Mouse (Mus musculus) limb, embryonic 11.5 days (tissue): ENCODE data around the gene Tmem108. TPM values are rescaled to one million over a fixed set of nuclear protein-coding genes. Genes with fewer than 3 reads are reported as not detected.

Source experiments
- ATAC-seq: fragments of 200-750 bp; cut with Nextera tagmentation; 2 replicates; pipeline ENCODE4 v1.8.0; 2017; ENCODE audit warnings: low read depth; ENCODE audit not compliant: insufficient number of reproducible peaks, low FRiP score, low TSS enrichment
- DNase-seq: peaks from one replicate; pipeline ENCODE4 v3.0.0-alpha.2; 2015; ENCODE audit warnings: low spot score
- H3K27ac ChIP-seq: fragments of 300-500 bp; sonication (generic); replicated peaks from 2 replicates; pipeline ENCODE4 v1.5.1; 2014; ENCODE audit warnings: low read depth, mild to moderate bottlenecking, low read length
- H3K27me3 ChIP-seq: fragments of 300-500 bp; sonication (generic); 2 replicates; pipeline ENCODE4 v1.6.1; 2014; ENCODE audit warnings: mild to moderate bottlenecking, low read length, mixed read lengths; ENCODE audit not compliant: control insufficient read depth, insufficient read depth
- H3K36me3 ChIP-seq: fragments of 300-500 bp; sonication (generic); 2 replicates; pipeline ENCODE4 v1.6.1; 2014; ENCODE audit warnings: mild to moderate bottlenecking, low read length, moderate library complexity, mixed read lengths; ENCODE audit not compliant: control insufficient read depth, insufficient read depth
- H3K4me1 ChIP-seq: fragments of 300-500 bp; sonication (generic); 2 replicates; pipeline ENCODE4 v1.6.1; 2014; ENCODE audit warnings: low read length, mixed read lengths; ENCODE audit not compliant: control insufficient read depth, insufficient read depth
- H3K4me2 ChIP-seq: fragments of 300-500 bp; sonication (generic); 2 replicates; pipeline ENCODE4 v1.6.1; 2014; ENCODE audit warnings: low read depth, mild to moderate bottlenecking, moderate library complexity; ENCODE audit not compliant: severe bottlenecking
- H3K4me3 ChIP-seq: fragments of 300-500 bp; sonication (generic); 2 replicates; pipeline ENCODE4 v1.5.1; 2014; ENCODE audit warnings: low read depth, low read length
- H3K9ac ChIP-seq: fragments of 300-500 bp; sonication (generic); 2 replicates; pipeline ENCODE4 v1.6.1; 2014; ENCODE audit warnings: mild to moderate bottlenecking, low read length
- H3K9me3 ChIP-seq: fragments of 300-500 bp; sonication (generic); 2 replicates; pipeline ENCODE4 v1.6.1; 2016; ENCODE audit warnings: low read length; ENCODE audit not compliant: control insufficient read depth
- WGBS: fragments of 180-500 bp; shearing (Covaris S2); extraction: QIAGEN DNeasy Blood & Tissue Kit; methylation state at CpG from one replicate; pipeline ENCODE4 v1.1.7; 2014; 5-methylcytosine and 5-hydroxymethylcytosine counted together
- polyA plus RNA-seq: library from polyadenylated mRNA; unstranded; fragments of >200 nt; fragmentation: Nextera tagmentation; extraction: Ambion mirVana; gene quantifications from 2 replicates; pipeline ENCODE4 v1.2.1, GENCODE M21; 2014

Gene Tmem108
- polyA plus RNA-seq, 1 experiment from 2014 or later, result 11.9 TPM

GRCm38 (mm10) chr9:103580621-103581020 lies 181.0 kb downstream of the Tmem108 start:
- H3K4me3 ChIP-seq, result no peak overlapping the region
- no peak overlapping the region for H3K9ac ChIP-seq
- no peak overlapping the region for H3K27ac ChIP-seq
- H3K4me2 ChIP-seq, result no peak overlapping the region
- DNase-seq, result no peak
- no peaks in the 10 kb centered on the region for H3K9me3 ChIP-seq
- H3K36me3 ChIP-seq, result no peaks in the 10 kb centered on the region
- H3K27me3 ChIP-seq, result no peaks in the 10 kb centered on the region
- H3K4me1 ChIP-seq, result no peaks in the 10 kb centered on the region
- no peak for ATAC-seq
- WGBS, result 96% methylated on average over 6 of the region's 6 CpGs

DNA sequence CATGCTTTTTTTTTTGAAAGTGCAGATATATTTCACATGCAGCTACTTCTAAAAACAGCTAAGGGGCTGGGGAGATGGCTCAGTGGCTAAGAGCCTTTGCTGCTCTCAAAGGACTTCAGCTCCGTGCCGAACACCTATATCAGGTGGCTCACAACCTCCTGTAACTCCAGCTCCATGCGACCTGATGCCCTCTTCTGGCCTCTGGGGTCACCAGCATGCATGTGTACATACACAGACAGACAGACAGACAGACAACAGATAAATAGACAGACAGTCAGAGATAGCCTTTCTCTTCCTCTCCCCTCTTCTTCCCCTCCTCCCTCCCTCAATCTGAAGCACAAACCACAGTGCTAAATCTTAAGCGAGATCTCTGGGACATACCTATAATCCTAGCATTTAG lies 181.5 kb downstream of the Tmem108 start:
- Histone ChIP-seq H3K36me3 (no peaks in the 10 kb centered on the region), H3K9me3 (no peaks in the 10 kb centered on the region), H3K4me1 (no peaks in the 10 kb centered on the region), H3K9ac (no peak overlapping the region), H3K27me3 (no peaks in the 10 kb centered on the region), H3K27ac (no peak overlapping the region), H3K4me3 (no peak overlapping the region), H3K4me2 (no peak overlapping the region)
- WGBS, result 90% methylated on average over 4 of the region's 4 CpGs
- ATAC-seq (no peak), DNase-seq (no peak)

- WGBS, result 87% methylated on average over 9 of the region's 9 CpGs
- DNase-seq (no peak), ATAC-seq (no peak)
- no peak overlapping the region for H3K9ac ChIP-seq
- no peak overlapping the region for H3K4me3 ChIP-seq
- H3K4me1 ChIP-seq, result peaks cover 3% of the 10 kb centered on the region; the same call in 1 of the 2 replicates
- H3K9me3 ChIP-seq, result no peaks in the 10 kb centered on the region
- H3K4me2 ChIP-seq, result no peak overlapping the region
- H3K27ac ChIP-seq, result no peak overlapping the region
- no peaks in the 10 kb centered on the region for H3K27me3 ChIP-seq
- H3K36me3 ChIP-seq, result no peaks in the 10 kb centered on the region
Measured at GRCm38 (mm10) chr9:103579411-103580026, 182.1 kb downstream of the Tmem108 start.

DNA sequence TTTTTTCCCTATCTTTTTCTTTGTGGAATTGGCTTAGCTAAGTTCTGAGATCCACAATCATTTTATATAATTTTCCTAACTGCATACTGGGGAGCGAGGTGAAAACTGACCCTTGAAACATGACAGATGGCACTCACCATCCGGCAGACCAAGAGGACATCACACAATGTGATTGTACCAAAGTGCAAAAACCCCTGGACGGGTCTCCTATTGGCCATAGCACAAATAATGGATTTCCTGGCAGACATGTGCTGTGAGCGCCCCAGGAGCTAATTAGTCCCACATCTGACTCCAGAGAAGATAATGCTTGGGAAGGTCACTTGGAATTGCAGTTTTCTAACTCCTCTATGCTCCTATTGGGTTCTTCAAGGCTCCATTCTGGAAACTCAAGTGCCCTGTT lies 183.9 kb downstream of the Tmem108 start:
- no peak overlapping the region for H3K9ac ChIP-seq
- no peaks in the 10 kb centered on the region for H3K27me3 ChIP-seq
- H3K27ac ChIP-seq, result no peak overlapping the region
- H3K4me2 ChIP-seq, result no peak overlapping the region
- no peaks in the 10 kb centered on the region for H3K36me3 ChIP-seq
- no peak for DNase-seq
- peaks cover 5% of the 10 kb centered on the region; the same call in 1 of the 2 replicates for H3K4me1 ChIP-seq
- WGBS, result 59% methylated on average over 4 of the region's 4 CpGs
- H3K9me3 ChIP-seq, result no peaks in the 10 kb centered on the region
- ATAC-seq, result no peak
- H3K4me3 ChIP-seq, result no peak overlapping the region

- no peak overlapping the region for H3K4me3 ChIP-seq
- ATAC-seq, result no peak
- no peak overlapping the region for H3K9ac ChIP-seq
- 89% methylated on average over 5 of the region's 5 CpGs for WGBS
- no peak overlapping the region for H3K27ac ChIP-seq
- H3K27me3 ChIP-seq, result no peaks in the 10 kb centered on the region
- no peaks in the 10 kb centered on the region for H3K36me3 ChIP-seq
- peaks cover 5% of the 10 kb centered on the region; the same call in 1 of the 2 replicates for H3K4me1 ChIP-seq
- H3K4me2 ChIP-seq, result no peak overlapping the region
- no peaks in the 10 kb centered on the region for H3K9me3 ChIP-seq
- DNase-seq, result no peak
Measured at GRCm38 (mm10) chr9:103577181-103577580, 184.5 kb downstream of the Tmem108 start.

DNA sequence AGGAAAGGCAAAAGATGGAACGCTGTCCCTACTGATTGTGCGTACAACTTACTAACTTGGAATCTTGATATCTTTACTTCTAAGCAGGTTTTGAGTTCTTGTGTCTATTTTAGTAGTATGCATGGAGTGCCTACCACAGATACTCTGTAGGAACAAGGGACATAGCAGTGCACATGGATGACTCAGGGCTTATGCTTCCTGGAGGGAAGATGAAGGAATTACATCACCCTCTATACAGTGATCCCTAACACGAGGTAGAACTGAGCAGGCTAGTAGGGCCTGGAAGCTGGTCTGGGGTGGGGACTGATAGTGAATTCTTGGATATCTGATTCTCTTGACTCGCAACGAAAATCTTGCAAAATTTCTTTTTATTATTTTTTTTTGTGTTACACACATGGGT lies 185.7 kb downstream of the Tmem108 start:
- H3K4me1 ChIP-seq, result peaks cover 5% of the 10 kb centered on the region; the same call in 1 of the 2 replicates
- no peaks in the 10 kb centered on the region for H3K9me3 ChIP-seq
- H3K36me3 ChIP-seq, result no peaks in the 10 kb centered on the region
- 92% methylated on average over 5 of the region's 5 CpGs for WGBS
- H3K4me3 ChIP-seq, result no peak overlapping the region
- ATAC-seq, result no peak
- DNase-seq, result no peak
- H3K27ac ChIP-seq, result no peak overlapping the region
- H3K27me3 ChIP-seq, result no peaks in the 10 kb centered on the region
- no peak overlapping the region for H3K9ac ChIP-seq
- no peak overlapping the region for H3K4me2 ChIP-seq

GRCm38 (mm10) chr9:103573994-103574750 lies 187.5 kb downstream of the Tmem108 start:
- no peak overlapping the region for H3K27ac ChIP-seq
- 5% methylated on average over 5 of the region's 5 CpGs for WGBS
- no peak overlapping the region for H3K9ac ChIP-seq
- ATAC-seq, result no peak
- no peaks in the 10 kb centered on the region for H3K27me3 ChIP-seq
- no peaks in the 10 kb centered on the region for H3K36me3 ChIP-seq
- H3K9me3 ChIP-seq, result no peaks in the 10 kb centered on the region
- no peak overlapping the region for H3K4me2 ChIP-seq
- peak; percentile 32 for DNase-seq
- H3K4me1 ChIP-seq, result peaks cover 5% of the 10 kb centered on the region; the same call in 1 of the 2 replicates
- H3K4me3 ChIP-seq, result no peak overlapping the region

DNA sequence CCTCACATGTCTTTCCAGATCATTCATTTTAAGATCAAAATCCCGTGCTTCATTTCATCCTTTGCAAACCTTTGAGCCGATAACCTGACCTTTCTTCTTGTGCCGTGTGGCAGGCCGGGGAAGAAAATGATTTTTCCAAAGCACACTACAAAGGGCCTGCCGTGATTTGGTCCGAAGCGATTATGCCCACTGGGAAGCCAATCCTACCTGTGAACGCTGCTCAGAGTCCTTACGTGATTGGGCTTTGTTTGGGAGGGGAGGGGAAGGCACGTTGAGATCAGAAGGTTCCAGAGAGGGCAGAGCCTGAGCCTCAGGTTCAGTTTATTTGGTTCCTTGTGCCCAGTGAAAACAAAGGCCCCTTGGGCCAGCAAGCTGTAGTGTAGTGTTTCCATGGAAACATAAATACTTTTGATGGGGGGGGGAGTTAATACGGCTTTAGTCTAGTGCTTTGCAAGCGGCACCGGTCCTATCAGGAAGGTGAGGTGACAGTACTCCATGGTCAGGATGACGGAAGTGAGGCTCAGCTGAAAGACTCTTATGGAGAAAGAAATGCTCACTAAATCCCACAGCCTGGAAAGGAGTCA lies 191.4 kb downstream of the Tmem108 start:
- WGBS, result 86% methylated on average over 14 of the region's 14 CpGs
- Histone ChIP-seq H3K4me3 (no peak overlapping the region), H3K36me3 (no peaks in the 10 kb centered on the region), H3K9me3 (no peaks in the 10 kb centered on the region), H3K27ac (no peak overlapping the region), H3K27me3 (no peaks in the 10 kb centered on the region), H3K4me1 (peaks cover 5% of the 10 kb centered on the region; the same call in 1 of the 2 replicates), H3K4me2 (no peak overlapping the region), H3K9ac (no peak overlapping the region)
- ATAC-seq (no peak), DNase-seq (no peak)
